31 mouse cellular contexts compared by ENCODE assay signal in genomic region chr9:65405184-65405449, GRCm38 (mm10). TPM values are rescaled to one million over a fixed set of nuclear protein-coding genes. Genes with fewer than 3 reads are reported as not detected.
DNase-seq lines count a peak whose midpoint lies in the region; ATAC-seq lines count a peak whose summit lies in the region.
"Had no signal": no experiment of that assay in that cellular context is flagged by ENCODE, and none has a peak within 500 bp of the region (broad histone marks: within the 10 kb centered on the region; RNA-seq: fewer than 3 reads in every experiment).

No protein-coding gene starts in this region.

- 0 out of 2 replicates have a peak, but pooled peaks cover 8% of the 10 kb centered on the region for H3K27me3 ChIP-seq in heart, embryonic 13.5 days (replicated peaks)
- H3K27me3 ChIP-seq in heart, embryonic 12.5 days (replicated peaks) = no peaks in the 10 kb centered on the region
- H3K27me3 ChIP-seq in forebrain, embryonic 12.5 days = no peaks in the 10 kb centered on the region
- H3K27me3 ChIP-seq: CH12.LX; embryonic facial prominence, embryonic 13.5 days; hindbrain, embryonic 15.5 days; limb, embryonic 13.5 days; liver, embryonic 13.5 days; stomach, embryonic 15.5 days had no signal

- no peak overlapping the region for H3K4me3 ChIP-seq in heart, embryonic 13.5 days
- H3K4me3 ChIP-seq in heart, embryonic 12.5 days = no peak overlapping the region
- H3K4me3 ChIP-seq in forebrain, embryonic 12.5 days (replicated peaks) = no peak overlapping the region
- H3K4me3 ChIP-seq: embryonic facial prominence, embryonic 13.5 days; hindbrain, embryonic 15.5 days; limb, embryonic 13.5 days; liver, embryonic 13.5 days; midbrain, embryonic 10.5 days; stomach, embryonic 15.5 days had no signal

- H3K4me2 ChIP-seq in heart, embryonic 13.5 days = no peak overlapping the region
- H3K4me2 ChIP-seq in heart, embryonic 12.5 days = no peak overlapping the region
- no peak overlapping the region for H3K4me2 ChIP-seq in forebrain, embryonic 12.5 days
- H3K4me2 ChIP-seq: embryonic facial prominence, embryonic 13.5 days; hindbrain, embryonic 15.5 days; limb, embryonic 13.5 days; liver, embryonic 13.5 days; stomach, embryonic 15.5 days had no signal

- peak; percentile 21 for DNase-seq in adrenal gland, postnatal 14 days
- DNase-seq in adrenal gland, postnatal 25 days = no peak
- peak; percentile 35 for DNase-seq in 3T3-L1 (ENCODE audit: low read depth, low spot score)
- peak; percentile 53 for DNase-seq in brain, adult 2 months (ENCODE audit: low read depth, low spot score)
- DNase-seq in testis, postnatal 10 days (ENCODE audit: low spot score) = no peak
- DNase-seq: cerebellum, postnatal 10 days; forebrain, postnatal 0 days; gastrocnemius, postnatal 10 days; heart, postnatal 4 days; liver, embryonic 13.5 days; right cerebral cortex, postnatal 14 days; spleen, adult 18-20 months; thymus, adult 2 months had no signal

- no peak overlapping the region for H3K9ac ChIP-seq in heart, embryonic 13.5 days
- H3K9ac ChIP-seq in heart, embryonic 12.5 days = no peak overlapping the region
- no peak overlapping the region for H3K9ac ChIP-seq in forebrain, embryonic 12.5 days
- H3K9ac ChIP-seq: embryonic facial prominence, embryonic 13.5 days; forebrain, postnatal 0 days; hindbrain, embryonic 15.5 days; limb, embryonic 13.5 days; liver, embryonic 13.5 days; stomach, embryonic 15.5 days had no signal

- H3K9me3 ChIP-seq in heart, embryonic 13.5 days = no peaks in the 10 kb centered on the region
- no peaks in the 10 kb centered on the region for H3K9me3 ChIP-seq in heart, embryonic 12.5 days (replicated peaks)
- H3K9me3 ChIP-seq in forebrain, embryonic 12.5 days = no peaks in the 10 kb centered on the region
- H3K9me3 ChIP-seq: embryonic facial prominence, embryonic 13.5 days; hindbrain, embryonic 15.5 days; limb, embryonic 13.5 days; liver, embryonic 13.5 days; midbrain, embryonic 10.5 days; stomach, embryonic 15.5 days had no signal

- 87% methylated on average over 2 of the region's 2 CpGs for WGBS in heart, embryonic 13.5 days
- WGBS in heart, embryonic 12.5 days = 79% methylated on average over 2 of the region's 2 CpGs
- WGBS in forebrain, embryonic 12.5 days = 84% methylated on average over 2 of the region's 2 CpGs

- no peaks in the 10 kb centered on the region for H3K36me3 ChIP-seq in heart, embryonic 13.5 days
- no peaks in the 10 kb centered on the region for H3K36me3 ChIP-seq in heart, embryonic 12.5 days
- no peaks in the 10 kb centered on the region for H3K36me3 ChIP-seq in forebrain, embryonic 12.5 days (replicated peaks)
- H3K36me3 ChIP-seq: embryonic facial prominence, embryonic 13.5 days; hindbrain, embryonic 15.5 days; limb, embryonic 13.5 days; liver, embryonic 13.5 days; midbrain, embryonic 10.5 days; stomach, embryonic 15.5 days had no signal

- ATAC-seq in heart, embryonic 13.5 days (ENCODE audit: extremely low read depth, insufficient number of reproducible peaks, low FRiP score, low TSS enrichment) = no peak
- no peak for ATAC-seq in heart, embryonic 12.5 days (ENCODE audit: insufficient number of reproducible peaks, low FRiP score)
- no peak for ATAC-seq in forebrain, embryonic 12.5 days (ENCODE audit: low FRiP score)
- ATAC-seq: intestine, embryonic 16.5 days had no signal

- peaks cover 14% of the 10 kb centered on the region for H3K4me1 ChIP-seq in heart, embryonic 13.5 days
- peaks cover 13% of the 10 kb centered on the region for H3K4me1 ChIP-seq in heart, embryonic 12.5 days (replicated peaks)
- H3K4me1 ChIP-seq in forebrain, embryonic 12.5 days = no peaks in the 10 kb centered on the region; the same call in 1 of the 2 replicates
- H3K4me1 ChIP-seq: limb, embryonic 13.5 days; midbrain, embryonic 10.5 days had no signal

- peak overlapping the region; percentile 37; the same call in 1 of the 2 replicates for H3K27ac ChIP-seq in heart, embryonic 13.5 days (replicated peaks)
- H3K27ac ChIP-seq in heart, embryonic 12.5 days (ENCODE audit: poor library complexity, severe bottlenecking) = no peak overlapping the region
- H3K27ac ChIP-seq in forebrain, embryonic 12.5 days = no peak overlapping the region
- H3K27ac ChIP-seq: embryonic facial prominence, embryonic 13.5 days; hindbrain, embryonic 15.5 days; kidney, postnatal 0 days; limb, embryonic 13.5 days; liver, embryonic 13.5 days; macrophage; midbrain, embryonic 10.5 days; stomach, embryonic 15.5 days had no signal

RNA-seq across cellular contexts. Expression of gene Rasl12, which starts 6.8 kb away (rescaled TPM):
- 31.5 and 37.3 TPM in 2 replicates for total RNA-seq in adrenal gland, postnatal 14 days (2021)
- 9.6 and 15.9 TPM in 2 replicates for total RNA-seq in adrenal gland, postnatal 25 days (2021)
- polyA plus RNA-seq in heart, embryonic 13.5 days (2015; fragmentation: Nextera tagmentation; extraction: Ambion mirVana) = 5.0 and 5.2 TPM in 2 replicates
- 3.0 and 3.7 TPM in 2 replicates for polyA plus RNA-seq in heart, embryonic 12.5 days (2016; fragmentation: Nextera tagmentation; extraction: Ambion mirVana)
- 6.4 and 7.2 TPM in 2 replicates for polyA plus RNA-seq in forebrain, embryonic 12.5 days (2016; fragmentation: Nextera tagmentation; extraction: Ambion mirVana)
- total RNA-seq: neutrophil, adult 5-6 weeks had no signal
- polyA plus RNA-seq: macrophage had no signal

RNA-seq across cellular contexts. Expression of gene Kbtbd13, which starts 13.7 kb away (rescaled TPM):
- total RNA-seq in adrenal gland, postnatal 14 days (2021) = 0.26 and 0.63 TPM in 2 replicates
- 0.43 TPM in 1 of 2 replicates, not detected in the other for total RNA-seq in adrenal gland, postnatal 25 days (2021)
- 1.7 and 2.3 TPM in 2 replicates for polyA plus RNA-seq in heart, embryonic 13.5 days (2015; fragmentation: Nextera tagmentation; extraction: Ambion mirVana)
- polyA plus RNA-seq in heart, embryonic 12.5 days (2016; fragmentation: Nextera tagmentation; extraction: Ambion mirVana) = 2.0 and 2.8 TPM in 2 replicates
- polyA plus RNA-seq in forebrain, embryonic 12.5 days (2016; fragmentation: Nextera tagmentation; extraction: Ambion mirVana) = 0.72 and 0.74 TPM in 2 replicates
- total RNA-seq: CH12.LX; neutrophil, adult 5-6 weeks had no signal
- polyA plus RNA-seq: macrophage had no signal

RNA-seq across cellular contexts. Expression of gene Slc51b, which starts 17.6 kb away (rescaled TPM):
- not detected in 2 replicates for total RNA-seq in adrenal gland, postnatal 14 days (2021)
- not detected in 2 replicates for total RNA-seq in adrenal gland, postnatal 25 days (2021)
- polyA plus RNA-seq in heart, embryonic 13.5 days (2015; fragmentation: Nextera tagmentation; extraction: Ambion mirVana) = not detected in 2 replicates
- polyA plus RNA-seq in heart, embryonic 12.5 days (2016; fragmentation: Nextera tagmentation; extraction: Ambion mirVana) = not detected in 2 replicates
- polyA plus RNA-seq in forebrain, embryonic 12.5 days (2016; fragmentation: Nextera tagmentation; extraction: Ambion mirVana) = not detected in 2 replicates
- total RNA-seq: CH12.LX; forebrain, postnatal 0 days; gastrocnemius, postnatal 10 days; heart, postnatal 4 days; layer of hippocampus, adult 18-20 months; layer of hippocampus, postnatal 25 days; left cerebral cortex, postnatal 10 days; midbrain, postnatal 0 days; neutrophil, adult 5-6 weeks had no signal
- polyA plus RNA-seq: embryonic facial prominence, embryonic 13.5 days; forebrain, postnatal 0 days; heart, embryonic 14.5 days; hindbrain, embryonic 15.5 days; limb, embryonic 13.5 days; liver, embryonic 13.5 days; macrophage; midbrain, embryonic 10.5 days; midbrain, postnatal 0 days had no signal

RNA-seq across cellular contexts. Expression of gene Mtfmt, which starts 30.5 kb away (rescaled TPM):
- total RNA-seq in adrenal gland, postnatal 14 days (2021) = 12.3 and 14.7 TPM in 2 replicates
- 16.9 and 20.1 TPM in 2 replicates for total RNA-seq in adrenal gland, postnatal 25 days (2021)
- 11.8 and 15.9 TPM in 2 replicates for polyA plus RNA-seq in heart, embryonic 13.5 days (2015; fragmentation: Nextera tagmentation; extraction: Ambion mirVana)
- polyA plus RNA-seq in heart, embryonic 12.5 days (2016; fragmentation: Nextera tagmentation; extraction: Ambion mirVana) = 17.5 and 17.9 TPM in 2 replicates
- 22.0 and 22.2 TPM in 2 replicates for polyA plus RNA-seq in forebrain, embryonic 12.5 days (2016; fragmentation: Nextera tagmentation; extraction: Ambion mirVana)

RNA-seq across cellular contexts. Expression of gene Ubap1l, which starts 44.3 kb away (rescaled TPM):
- total RNA-seq in adrenal gland, postnatal 14 days (2021) = 0.52 and 0.53 TPM in 2 replicates
- 0.90 TPM in 1 of 2 replicates, not detected in the other for total RNA-seq in adrenal gland, postnatal 25 days (2021)
- polyA plus RNA-seq in heart, embryonic 13.5 days (2015; fragmentation: Nextera tagmentation; extraction: Ambion mirVana) = 0.34 TPM in 1 of 2 replicates, not detected in the other
- polyA plus RNA-seq in heart, embryonic 12.5 days (2016; fragmentation: Nextera tagmentation; extraction: Ambion mirVana) = 0.11 TPM in 1 of 2 replicates, not detected in the other
- polyA plus RNA-seq in forebrain, embryonic 12.5 days (2016; fragmentation: Nextera tagmentation; extraction: Ambion mirVana) = 0.27 and 0.73 TPM in 2 replicates
- polyA plus RNA-seq: heart, embryonic 14.5 days; liver, embryonic 13.5 days; macrophage had no signal

Comparison
In these comparisons a context has a peak if more than half of its experiments do, and no peak if none do; other contexts are left out.
1. DNase-seq: peak in adrenal gland, postnatal 14 days (single experiment), 3T3-L1 (single experiment) and brain, adult 2 months (single experiment); none in adrenal gland, postnatal 25 days (single experiment) and testis, postnatal 10 days (single experiment).